Mouse (Mus musculus) embryonic facial prominence, embryonic 15.5 days (tissue): ENCODE data around the gene Hmg20b. TPM values are rescaled to one million over a fixed set of nuclear protein-coding genes. Genes with fewer than 3 reads are reported as not detected.

Source experiments
- ATAC-seq: fragments of 200-750 bp; cut with Nextera tagmentation; 2 replicates; pipeline ENCODE4 v1.8.0; 2017; ENCODE audit warnings: low read depth, moderate TSS enrichment; ENCODE audit not compliant: insufficient number of reproducible peaks, low FRiP score, low TSS enrichment
- H3K27ac ChIP-seq: fragments of 300-500 bp; sonication (generic); replicated peaks from 2 replicates; pipeline ENCODE4 v1.5.1; 2015; ENCODE audit warnings: mild to moderate bottlenecking, inconsistent platforms
- H3K27me3 ChIP-seq: fragments of 300-500 bp; sonication (generic); 2 replicates; pipeline ENCODE4 v1.6.1; 2015; ENCODE audit warnings: inconsistent platforms
- H3K36me3 ChIP-seq: fragments of 300-500 bp; sonication (generic); 2 replicates; pipeline ENCODE4 v1.6.1; 2015; ENCODE audit warnings: mild to moderate bottlenecking, inconsistent platforms
- H3K4me1 ChIP-seq: fragments of 300-500 bp; sonication (generic); 2 replicates; pipeline ENCODE4 v1.6.1; 2015; ENCODE audit warnings: inconsistent platforms
- H3K4me2 ChIP-seq: fragments of 300-500 bp; sonication (generic); replicated peaks from 2 replicates; pipeline ENCODE4 v1.6.1; 2015; ENCODE audit warnings: mild to moderate bottlenecking, inconsistent platforms
- H3K4me3 ChIP-seq: fragments of 300-500 bp; sonication (generic); replicated peaks from 2 replicates; pipeline ENCODE4 v1.5.1; 2015; ENCODE audit warnings: mild to moderate bottlenecking, inconsistent platforms
- H3K9ac ChIP-seq: fragments of 300-500 bp; sonication (generic); 2 replicates; pipeline ENCODE4 v1.6.1; 2015; ENCODE audit warnings: inconsistent platforms
- H3K9me3 ChIP-seq: fragments of 300-500 bp; sonication (generic); replicated peaks from 2 replicates; pipeline ENCODE4 v1.6.1; 2016; ENCODE audit warnings: inconsistent platforms
- WGBS: fragments of 180-500 bp; shearing (Covaris S2); methylation state at CpG from one replicate; pipeline ENCODE4 v1.1.7; 2015; 5-methylcytosine and 5-hydroxymethylcytosine counted together
- polyA plus RNA-seq: library from polyadenylated mRNA; unstranded; fragments of >200 nt; fragmentation: Nextera tagmentation; extraction: Ambion mirVana; gene quantifications from 2 replicates; pipeline ENCODE4 v1.2.1, GENCODE M21; 2015

The Hmg20b gene
- polyA plus RNA-seq, 1 experiment from 2014 or later, result 96.1 TPM

DNA sequence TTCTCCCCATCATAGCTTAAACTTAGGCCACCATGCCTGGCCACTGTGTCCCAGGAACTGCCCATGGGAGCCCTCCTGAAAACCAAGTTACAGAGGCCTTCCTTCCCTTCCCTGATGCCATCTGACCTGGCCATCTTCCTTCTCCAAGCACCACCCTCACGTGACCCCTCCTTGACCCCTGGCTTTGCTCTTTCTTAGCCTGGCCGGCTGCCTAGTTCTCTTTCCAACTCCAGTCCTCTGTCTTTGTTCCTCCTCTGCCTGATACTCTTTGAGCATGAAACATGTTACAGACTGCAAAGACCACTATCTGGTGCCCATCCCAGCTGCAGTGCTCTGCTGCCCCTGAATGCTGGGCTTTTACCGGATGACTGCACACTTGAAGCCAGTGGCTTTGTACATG, 39.1 kb upstream of the Hmg20b start:
- ATAC-seq, result no peak
- Histone ChIP-seq H3K9ac (no peak overlapping the region), H3K4me1 (peaks cover 48% of the 10 kb centered on the region), H3K4me3 (no peak overlapping the region), H3K36me3 (peaks cover 38% of the 10 kb centered on the region), H3K9me3 (no peaks in the 10 kb centered on the region), H3K4me2 (no peak overlapping the region), H3K27me3 (no peaks in the 10 kb centered on the region), H3K27ac (no peak overlapping the region)
- 58% methylated on average over 3 of the region's 3 CpGs for WGBS

DNA sequence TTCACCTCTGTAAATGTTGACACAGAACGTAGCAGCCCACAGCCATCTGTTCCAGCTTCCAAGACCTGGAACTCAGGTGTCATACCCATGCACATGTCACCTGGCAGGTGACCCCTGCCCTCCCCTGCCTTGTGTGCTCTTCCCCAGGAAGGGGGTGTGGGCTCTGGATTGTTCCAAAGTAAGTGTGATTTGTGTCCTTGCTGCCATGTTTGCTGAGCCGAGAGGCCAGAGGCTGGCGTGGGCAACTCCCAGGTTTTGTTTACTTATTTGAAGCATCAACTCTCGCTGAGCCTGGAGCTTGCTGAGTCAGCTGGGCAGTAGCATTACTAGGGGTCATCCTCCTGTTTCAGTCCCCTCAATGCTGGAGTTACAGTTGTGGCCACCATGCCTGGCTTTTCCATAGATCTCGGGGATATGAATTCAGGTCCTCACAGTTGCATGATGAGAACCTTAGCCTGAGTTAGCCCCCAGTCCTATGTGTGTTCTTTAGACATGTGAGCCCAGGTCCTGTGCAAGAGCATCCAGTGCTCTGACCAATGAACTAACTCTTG, 38.3 kb upstream of the Hmg20b start, which contains the start of gene Gm48552:
Gene Gm48552 (plus strand): TSS at position 501 of the 551 bp plus-strand sequence.
- no peak within 1 kb of the TSS for H3K27ac ChIP-seq

DNA sequence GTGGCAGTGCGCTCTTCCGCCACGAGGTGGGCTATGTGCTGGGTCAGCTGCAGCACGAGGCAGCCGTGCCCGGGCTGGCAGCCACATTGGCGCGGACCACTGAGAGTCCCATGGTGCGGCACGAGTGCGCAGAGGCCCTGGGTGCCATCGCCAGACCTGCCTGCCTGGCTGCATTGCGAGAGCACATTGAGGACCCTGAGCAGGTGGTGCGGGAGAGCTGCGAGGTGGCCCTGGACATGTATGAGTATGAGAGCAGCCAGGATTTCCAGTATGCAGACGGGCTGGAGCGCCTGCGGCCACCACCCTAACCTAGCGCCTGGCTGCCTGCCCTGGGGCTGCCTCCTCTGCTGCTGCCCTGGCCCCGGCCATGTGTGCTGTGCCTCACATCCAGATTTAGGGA, 37.4 kb upstream of the Hmg20b start:
- Histone ChIP-seq H3K4me3 (no peak overlapping the region), H3K27ac (no peak overlapping the region), H3K36me3 (peaks cover 38% of the 10 kb centered on the region), H3K4me1 (peaks cover 32% of the 10 kb centered on the region), H3K27me3 (no peaks in the 10 kb centered on the region), H3K9ac (no peak overlapping the region), H3K4me2 (no peak overlapping the region), H3K9me3 (no peaks in the 10 kb centered on the region)
- no peak for ATAC-seq
- WGBS, result 92% methylated on average over 20 of the region's 20 CpGs

More for the DNA sequence above, 38.3 kb upstream of the Hmg20b start, which contains the start of gene Gm48552:
- peaks cover 38% of the 10 kb centered on the region for H3K36me3 ChIP-seq
- no peak within 1 kb of the TSS for H3K9ac ChIP-seq
- ATAC-seq, result no peak
- 83% methylated on average over 5 of the region's 5 CpGs for WGBS
- H3K4me1 ChIP-seq, result peaks cover 41% of the 10 kb centered on the region
- H3K4me3 ChIP-seq, result no peak within 1 kb of the TSS
- H3K4me2 ChIP-seq, result no peak within 1 kb of the TSS
- no peaks in the 10 kb centered on the region for H3K27me3 ChIP-seq
- H3K9me3 ChIP-seq, result no peaks in the 10 kb centered on the region

DNA sequence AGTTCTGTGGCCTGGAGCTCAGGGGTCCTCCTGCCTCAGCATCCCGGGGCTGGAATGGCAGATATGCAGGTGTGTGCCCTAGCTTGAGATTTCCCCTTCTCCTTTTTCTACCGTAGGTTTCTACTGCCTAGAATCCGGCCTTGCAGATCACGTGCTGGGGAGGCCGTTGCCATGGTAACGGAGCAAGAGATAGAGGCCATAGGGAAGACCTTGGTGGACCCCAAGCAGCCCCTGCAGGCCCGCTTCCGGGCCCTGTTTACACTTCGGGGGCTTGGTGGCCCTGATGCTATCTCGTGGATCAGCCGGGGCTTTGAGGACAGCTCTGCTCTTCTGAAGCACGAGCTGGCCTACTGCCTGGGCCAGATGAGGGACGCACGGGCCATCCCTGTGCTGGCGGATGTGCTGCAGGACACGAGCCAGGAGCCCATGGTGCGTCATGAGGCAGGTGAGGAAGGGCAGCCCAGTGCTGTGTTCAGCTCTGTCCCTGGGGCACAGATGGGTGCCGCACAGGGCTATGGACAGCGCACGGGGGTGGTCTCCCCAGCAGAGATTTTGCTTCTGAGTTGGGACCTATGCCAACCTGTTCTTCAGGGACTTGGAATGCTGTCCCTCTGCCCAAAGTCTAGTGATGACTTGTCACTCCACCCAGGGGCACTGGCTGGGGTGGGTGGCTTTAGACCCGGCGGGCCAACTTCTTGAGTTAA, 35.5 kb upstream of the Hmg20b start:
- Histone ChIP-seq H3K27me3 (no peaks in the 10 kb centered on the region), H3K36me3 (peaks cover 38% of the 10 kb centered on the region), H3K4me1 (peaks cover 33% of the 10 kb centered on the region), H3K4me2 (peak overlapping the region; percentile 95), H3K27ac (no peak overlapping the region), H3K9me3 (no peaks in the 10 kb centered on the region), H3K9ac (no peak overlapping the region), H3K4me3 (peak overlapping the region; percentile 91)
- 84% methylated on average over 22 of the region's 22 CpGs for WGBS
- no peak for ATAC-seq

DNA sequence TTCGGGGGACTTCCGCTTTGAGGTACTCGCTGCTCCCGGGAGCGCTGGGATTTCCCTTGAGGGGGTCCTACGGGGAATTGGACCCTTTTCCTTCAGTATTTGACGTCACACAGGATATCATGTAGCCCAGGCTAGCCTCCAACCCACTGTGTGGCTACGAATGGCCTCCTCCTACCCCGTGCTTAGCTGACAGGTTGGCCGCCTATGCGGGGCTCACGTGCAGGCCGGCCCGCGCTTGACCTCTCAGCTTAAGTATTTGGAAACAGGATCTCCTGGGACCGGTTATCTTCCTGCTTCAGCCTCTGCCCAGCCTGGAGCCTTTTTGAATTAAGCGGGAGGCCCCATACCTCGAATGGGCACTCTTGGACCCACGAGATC, 34.3 kb upstream of the Hmg20b start:
- WGBS, result under 1% methylated on average over 19 of the region's 19 CpGs
- peak overlapping the region; percentile 70 for H3K9ac ChIP-seq
- H3K4me2 ChIP-seq, result peak overlapping the region; percentile 95
- H3K27me3 ChIP-seq, result no peaks in the 10 kb centered on the region
- peak overlapping the region; percentile 89 for H3K27ac ChIP-seq
- H3K36me3 ChIP-seq, result peaks cover 38% of the 10 kb centered on the region
- peak overlapping the region; percentile 91 for H3K4me3 ChIP-seq
- peaks cover 27% of the 10 kb centered on the region for H3K4me1 ChIP-seq
- H3K9me3 ChIP-seq, result no peaks in the 10 kb centered on the region
- no peak for ATAC-seq

DNA sequence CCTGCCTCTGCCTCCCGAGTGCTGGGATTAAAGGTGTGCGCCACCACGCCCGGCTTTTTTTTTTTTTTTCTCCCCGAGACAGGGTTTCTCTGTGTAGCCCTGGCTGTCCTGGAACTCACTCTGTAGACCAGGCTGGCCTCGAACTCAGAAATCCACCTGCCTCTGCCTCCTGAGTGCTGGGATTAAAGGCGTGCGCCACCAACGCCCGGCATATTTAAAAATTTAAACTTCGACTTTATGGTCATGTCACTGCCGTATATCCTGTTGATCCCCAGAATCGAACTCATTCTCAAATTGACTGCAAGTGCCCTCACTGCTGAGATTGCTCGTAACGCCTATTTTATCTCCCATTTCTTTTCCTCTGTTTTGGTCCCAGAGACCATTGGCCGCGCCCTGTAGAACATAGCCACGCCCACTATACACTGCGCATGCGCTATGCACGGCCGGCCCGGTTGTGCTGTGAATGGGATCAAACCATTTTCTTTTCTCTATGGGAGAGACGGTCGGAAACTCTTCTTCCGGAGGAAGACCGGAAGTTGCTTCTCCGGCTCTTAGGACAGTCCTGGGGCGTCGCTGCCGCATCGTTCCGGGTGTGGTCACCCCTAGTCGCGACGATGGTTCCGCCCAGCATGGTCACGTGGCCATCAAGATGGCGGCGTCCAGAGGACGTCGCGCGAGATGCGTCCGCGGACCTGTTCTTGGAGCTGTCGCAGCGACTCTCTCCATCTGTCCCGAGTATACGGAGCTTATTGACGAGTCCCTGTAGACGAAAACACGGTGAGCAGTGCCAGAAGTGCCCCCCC, 33.7 kb upstream of the Hmg20b start, which contains the start of the genes Dohh and Gm48551:
Gene Dohh (plus strand): TSS at position 627 of the 803 bp plus-strand sequence.
Gene Gm48551 (plus strand): TSS at position 665 of the 803 bp plus-strand sequence.
- H3K4me3 ChIP-seq, result peak within 1 kb of the TSS; percentile 91
- peak; percentile 95 for ATAC-seq
- H3K9me3 ChIP-seq, result no peaks in the 10 kb centered on the region
- 8% methylated on average over 54 of the region's 54 CpGs for WGBS
- H3K4me2 ChIP-seq, result peak within 1 kb of the TSS; percentile 95
- H3K36me3 ChIP-seq, result peaks cover 32% of the 10 kb centered on the region
- peak within 1 kb of the TSS; percentile 89 for H3K27ac ChIP-seq
- no peaks in the 10 kb centered on the region for H3K27me3 ChIP-seq
- peaks cover 25% of the 10 kb centered on the region for H3K4me1 ChIP-seq
- H3K9ac ChIP-seq, result peak within 1 kb of the TSS; percentile 70

DNA sequence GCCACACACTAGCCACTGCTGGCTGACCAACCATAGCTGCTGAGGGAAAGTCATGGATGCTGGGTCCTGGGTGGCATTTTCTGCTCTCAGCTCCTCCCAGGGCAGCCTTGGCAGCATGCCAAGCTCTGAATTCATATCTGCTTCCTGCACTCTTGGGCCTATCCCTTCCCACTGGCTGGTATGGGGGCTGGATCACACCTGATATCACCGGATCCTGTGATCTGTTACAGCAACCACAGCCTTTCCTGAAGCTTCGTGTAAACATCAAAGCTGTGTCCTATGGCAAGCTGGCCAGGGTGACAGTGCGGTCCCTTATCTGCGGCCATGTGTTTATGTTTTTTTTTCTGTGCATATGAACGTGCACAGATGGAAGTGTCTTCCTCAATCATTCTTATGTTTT, 31.8 kb upstream of the Hmg20b start:
- peaks cover 12% of the 10 kb centered on the region for H3K36me3 ChIP-seq
- no peak overlapping the region for H3K4me2 ChIP-seq
- H3K4me1 ChIP-seq, result peaks cover 34% of the 10 kb centered on the region
- no peak overlapping the region for H3K27ac ChIP-seq
- WGBS, result 73% methylated on average over 5 of the region's 5 CpGs
- no peaks in the 10 kb centered on the region for H3K27me3 ChIP-seq
- H3K9ac ChIP-seq, result no peak overlapping the region
- H3K4me3 ChIP-seq, result no peak overlapping the region
- no peak for ATAC-seq
- H3K9me3 ChIP-seq, result no peaks in the 10 kb centered on the region

DNA sequence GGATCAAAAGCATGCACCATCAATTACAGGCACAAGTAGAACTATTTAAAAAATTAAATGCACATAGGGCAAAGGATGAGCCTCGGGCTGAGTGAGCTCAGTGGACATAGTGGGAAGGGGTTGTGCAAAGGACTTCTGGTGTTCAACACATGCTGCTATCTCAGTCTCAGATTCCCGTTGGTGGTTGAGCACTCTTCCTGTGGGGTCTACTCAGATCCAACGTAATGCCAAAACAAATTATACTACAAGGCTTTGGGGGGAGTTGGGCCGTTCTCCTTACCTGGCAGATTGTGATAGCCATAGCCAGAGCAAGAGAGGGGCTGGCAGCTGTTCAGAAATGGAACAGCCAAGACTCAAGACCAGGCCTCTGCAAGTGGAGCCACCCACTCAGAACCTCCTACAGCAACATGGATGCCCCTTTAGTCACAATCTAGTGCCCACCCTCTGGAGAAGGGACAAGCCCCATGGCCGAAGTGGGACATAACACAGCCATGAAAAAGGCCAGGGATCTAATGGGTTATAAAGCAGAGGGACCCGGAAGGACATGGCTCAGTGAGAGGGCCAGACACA, 29.6 kb upstream of the Hmg20b start:
- no peak overlapping the region for H3K4me2 ChIP-seq
- H3K27ac ChIP-seq, result no peak overlapping the region
- no peak for ATAC-seq
- peaks cover 38% of the 10 kb centered on the region for H3K4me1 ChIP-seq
- H3K9ac ChIP-seq, result no peak overlapping the region
- H3K9me3 ChIP-seq, result no peaks in the 10 kb centered on the region
- no peak overlapping the region for H3K4me3 ChIP-seq
- WGBS, result 80% methylated on average over 6 of the region's 6 CpGs
- H3K36me3 ChIP-seq, result peaks cover 10% of the 10 kb centered on the region; the same call in 1 of the 2 replicates
- no peaks in the 10 kb centered on the region for H3K27me3 ChIP-seq

DNA sequence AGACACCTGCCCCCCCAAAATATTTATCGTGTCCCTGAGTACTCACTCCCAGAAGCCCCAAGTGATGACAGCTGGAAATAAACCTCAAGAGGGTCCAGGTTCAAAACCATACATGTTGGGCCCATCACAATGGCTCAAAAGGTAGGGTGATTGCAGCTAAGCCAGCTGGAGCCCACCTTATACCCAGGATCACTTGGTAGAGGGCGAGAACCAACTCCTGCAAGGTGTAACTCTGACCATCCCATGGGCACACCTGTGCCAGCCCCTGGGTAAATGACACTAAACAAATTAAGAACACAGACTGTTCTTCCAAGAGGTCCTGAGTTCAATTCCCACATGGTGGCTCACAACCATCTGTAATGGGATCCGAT, 28.9 kb upstream of the Hmg20b start:
- peaks cover 34% of the 10 kb centered on the region for H3K4me1 ChIP-seq
- WGBS, result 60% methylated on average over 3 of the region's 3 CpGs
- ATAC-seq, result no peak
- H3K27me3 ChIP-seq, result no peaks in the 10 kb centered on the region
- peak overlapping the region; percentile 77 for H3K4me2 ChIP-seq
- H3K9me3 ChIP-seq, result no peaks in the 10 kb centered on the region
- H3K27ac ChIP-seq, result peak overlapping the region; percentile 80
- H3K4me3 ChIP-seq, result peak overlapping the region; percentile 74
- H3K36me3 ChIP-seq, result peaks cover 12% of the 10 kb centered on the region
- H3K9ac ChIP-seq, result peak overlapping the region; percentile 39; the same call in 1 of the 2 replicates

DNA sequence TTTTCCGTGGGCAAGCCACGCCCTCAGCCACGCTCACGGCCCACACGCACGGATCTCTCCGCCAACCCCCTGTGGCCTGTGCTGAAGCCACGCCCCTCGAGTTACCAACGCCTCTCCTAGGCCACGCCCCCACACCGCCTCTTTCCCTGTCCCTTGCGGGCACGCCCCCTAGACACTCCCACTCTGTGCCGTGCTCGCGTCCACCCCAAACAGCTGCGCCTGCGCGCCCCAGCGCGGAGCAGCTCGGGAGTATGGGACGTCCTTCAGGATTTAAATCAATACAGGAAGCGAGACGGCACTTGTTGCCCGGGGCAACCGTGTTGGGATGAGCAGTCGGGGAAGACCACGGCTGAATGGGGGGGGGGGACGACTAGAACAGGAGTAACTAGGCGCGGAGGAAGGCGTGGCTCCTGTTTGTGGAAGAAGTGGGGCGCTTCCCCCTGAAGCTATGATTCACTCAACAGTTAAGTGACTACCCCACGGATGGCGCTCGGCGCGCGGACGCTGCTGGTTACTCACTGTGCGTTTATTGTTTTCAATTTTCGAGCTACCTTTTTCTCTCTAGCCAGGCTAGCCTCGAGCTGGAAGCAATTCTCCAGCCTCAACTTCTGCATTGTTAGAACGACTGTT, 28.4 kb upstream of the Hmg20b start:
- Histone ChIP-seq H3K27ac (peak overlapping the region; percentile 80), H3K4me2 (peak overlapping the region; percentile 77), H3K36me3 (peaks cover 17% of the 10 kb centered on the region), H3K9me3 (no peaks in the 10 kb centered on the region), H3K4me1 (peaks cover 34% of the 10 kb centered on the region), H3K9ac (peak overlapping the region; percentile 39), H3K4me3 (peak overlapping the region; percentile 74), H3K27me3 (no peaks in the 10 kb centered on the region)
- ATAC-seq, result peak; percentile 97
- 1% methylated on average over 46 of the region's 46 CpGs for WGBS
